17 mouse cellular contexts compared by ENCODE assay signal in the genomic region with DNA sequence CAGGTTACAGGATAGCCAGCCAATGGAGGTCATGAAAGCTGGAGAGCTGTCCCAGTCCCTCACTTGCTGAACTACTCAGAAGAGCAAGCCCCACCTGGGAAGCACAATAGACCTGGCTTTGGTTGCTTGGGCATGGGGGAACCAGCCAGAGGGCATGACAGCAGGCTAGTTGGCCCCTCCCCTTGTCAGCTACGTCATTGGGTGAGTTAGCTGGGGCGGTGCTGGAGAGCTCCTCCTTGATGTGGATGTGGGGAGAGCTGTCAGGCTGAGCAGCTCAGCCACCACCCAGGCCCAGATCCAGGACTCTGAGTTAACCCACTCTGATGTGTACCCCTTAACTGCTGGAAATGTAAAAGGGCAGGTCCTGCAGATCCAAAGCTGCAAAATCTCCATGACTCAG. TPM values are rescaled to one million over a fixed set of nuclear protein-coding genes. Genes with fewer than 3 reads are reported as not detected.
DNase-seq lines count a peak whose midpoint lies in the region; ATAC-seq and TF ChIP-seq lines count a peak whose summit lies in the region.
"Had no signal": no experiment of that assay in that cellular context is flagged by ENCODE, and none has a peak within 500 bp of the region (broad histone marks: within the 10 kb centered on the region; RNA-seq: fewer than 3 reads in every experiment).

No protein-coding gene starts in this region.

- no peak for TF ChIP-seq POLR2A in thymus, adult 2 months (IDR thresholded peaks at IDR 0.05; ENCODE audit: control insufficient read depth, extremely low read depth, insufficient read depth, low read length, poor library complexity)

- no peak for TF ChIP-seq CTCF in thymus, adult 2 months (IDR thresholded peaks at IDR 0.05; ENCODE audit: borderline replicate concordance, control insufficient read depth, extremely low read depth, insufficient read depth, low read length, poor library complexity)

- ATAC-seq in embryonic facial prominence, embryonic 11.5 days (replicated peaks; ENCODE audit: insufficient number of reproducible peaks, low FRiP score, low TSS enrichment, low read depth), result no peak
- peak; percentile 62 for ATAC-seq in megakaryocyte, adult 5-6 weeks (ENCODE audit: poor library complexity, severe bottlenecking)
- ATAC-seq in cerebellum, adult (ENCODE audit: insufficient number of reproducible peaks, low FRiP score, low TSS enrichment), result no peak
- ATAC-seq: activated CD4-positive, CD25-positive, alpha-beta regulatory T cell, adult 4 months had no signal

- peak; percentile 61 for DNase-seq in thymus, postnatal 0 days (ENCODE audit: low spot score)
- DNase-seq in thymus, adult 2 months, result no peak
- DNase-seq in embryonic facial prominence, embryonic 11.5 days (ENCODE audit: low spot score), result peak; percentile 18
- DNase-seq in gastrocnemius, adult 18-20 months (ENCODE audit: low spot score), result no peak
- no peak for DNase-seq in spleen, postnatal 14 days (ENCODE audit: low spot score in 2 of 2)
- DNase-seq in Muller cell, postnatal 12 days (ENCODE audit: inconsistent ontology term), result no peak
- DNase-seq: cerebellum, adult 18-20 months; embryo, embryonic 11 days; gastrocnemius, adult 2 months; kidney, adult 18-20 months; lung, postnatal 14 days had no signal

- no peaks in the 10 kb centered on the region for H3K36me3 ChIP-seq in thymus, adult 2 months (ENCODE audit: control insufficient read depth, insufficient read depth, low read length)
- H3K36me3 ChIP-seq in embryonic facial prominence, embryonic 11.5 days (replicated peaks; ENCODE audit: control insufficient read depth, insufficient read depth, low read depth, low read length), result no peaks in the 10 kb centered on the region
- H3K36me3 ChIP-seq: forebrain, embryonic 10.5 days; heart, embryonic 13.5 days; hindbrain, embryonic 13.5 days had no signal

- H3K4me3 ChIP-seq in thymus, adult 2 months (ENCODE audit: control insufficient read depth, insufficient read depth, low read length), result no peak overlapping the region
- H3K4me3 ChIP-seq in embryonic facial prominence, embryonic 11.5 days (ENCODE audit: low read depth, low read length), result no peak overlapping the region
- H3K4me3 ChIP-seq: forebrain, embryonic 10.5 days; gastrocnemius, adult 2 months; heart, embryonic 13.5 days; hindbrain, embryonic 13.5 days had no signal

- 7% methylated on average over 2 of the region's 2 CpGs for WGBS in thymus, adult 2 months
- WGBS in embryonic facial prominence, embryonic 11.5 days, result 8% methylated on average over 2 of the region's 2 CpGs

- no peak overlapping the region for H3K4me2 ChIP-seq in embryonic facial prominence, embryonic 11.5 days (ENCODE audit: low read depth, low read length)
- H3K4me2 ChIP-seq: heart, embryonic 13.5 days; hindbrain, embryonic 13.5 days had no signal

- no peaks in the 10 kb centered on the region for H3K9me3 ChIP-seq in embryonic facial prominence, embryonic 11.5 days (replicated peaks; ENCODE audit: control insufficient read depth, low read length)
- H3K9me3 ChIP-seq: forebrain, embryonic 10.5 days; heart, embryonic 13.5 days; hindbrain, embryonic 13.5 days had no signal

- 0 out of 2 replicates have a peak, but pooled peaks cover 2% of the 10 kb centered on the region for H3K4me1 ChIP-seq in thymus, adult 2 months (replicated peaks; ENCODE audit: control insufficient read depth, insufficient read depth, low read length)
- H3K4me1 ChIP-seq in embryonic facial prominence, embryonic 11.5 days (ENCODE audit: control insufficient read depth, insufficient read depth, low read length), result no peaks in the 10 kb centered on the region
- H3K4me1 ChIP-seq: forebrain, embryonic 10.5 days; heart, embryonic 13.5 days; hindbrain, embryonic 13.5 days had no signal

- no peaks in the 10 kb centered on the region; the same call in 1 of the 2 replicates for H3K27me3 ChIP-seq in thymus, adult 2 months (ENCODE audit: control insufficient read depth, insufficient read depth, low read length)
- no peaks in the 10 kb centered on the region for H3K27me3 ChIP-seq in embryonic facial prominence, embryonic 11.5 days (ENCODE audit: control insufficient read depth, insufficient read depth, low read length)
- H3K27me3 ChIP-seq: heart, embryonic 13.5 days; hindbrain, embryonic 13.5 days had no signal

- H3K27ac ChIP-seq in thymus, adult 2 months (ENCODE audit: control insufficient read depth, insufficient read depth, low read length), result no peak overlapping the region
- H3K27ac ChIP-seq in embryonic facial prominence, embryonic 11.5 days (replicated peaks; ENCODE audit: low read depth, low read length), result no peak overlapping the region
- H3K27ac ChIP-seq: forebrain, embryonic 10.5 days; gastrocnemius, adult 2 months; heart, embryonic 13.5 days; hindbrain, embryonic 13.5 days had no signal

- no peak overlapping the region for H3K9ac ChIP-seq in embryonic facial prominence, embryonic 11.5 days (replicated peaks; ENCODE audit: low read length)
- H3K9ac ChIP-seq: heart, embryonic 13.5 days; hindbrain, embryonic 13.5 days had no signal

RNA-seq across cellular contexts. Expression of gene Pik3ap1, which starts 24.4 kb away (rescaled TPM):
- polyA plus RNA-seq in thymus, postnatal 0 days (2015; fragmentation: Nextera tagmentation; extraction: Ambion mirVana), result 3.3 and 3.6 TPM in 2 replicates
- 10.0 and 10.3 TPM in 2 replicates for polyA plus RNA-seq in thymus, adult 2 months (2012; rRNA removed)
- polyA plus RNA-seq in embryonic facial prominence, embryonic 11.5 days (2014; fragmentation: Nextera tagmentation; extraction: Ambion mirVana), result 3.0 and 3.3 TPM in 2 replicates
- total RNA-seq in megakaryocyte, adult 5-6 weeks (2015), result 16.8 and 17.9 TPM in 2 replicates
- 15.3 and 20.4 TPM in 2 replicates for total RNA-seq in megakaryocyte, adult 5-6 weeks (2017)
- total RNA-seq in gastrocnemius, adult 18-20 months (2021), result under 1 TPM; 0.07 to 0.43 TPM

Comparison
In these comparisons a context has a peak if more than half of its experiments do, and no peak if none do; other contexts are left out.
1. DNase-seq: peak in thymus, postnatal 0 days (single experiment) and embryonic facial prominence, embryonic 11.5 days (single experiment); none in thymus, adult 2 months (single experiment), gastrocnemius, adult 18-20 months (single experiment), spleen, postnatal 14 days (0 of 2) and Muller cell, postnatal 12 days (single experiment).